Mouse (Mus musculus) heart, postnatal 36 days (tissue): ENCODE data around the gene Spag9. TPM values are rescaled to one million over a fixed set of nuclear protein-coding genes. Genes with fewer than 3 reads are reported as not detected.
A peak's percentile ranks its signal among the peaks of the same experiment; 100 is the strongest.

Experiments used
- DNase-seq, 2 experiments: peaks; one replicate each; pipeline ENCODE4 v3.0.0; 2021 to 2022
- intact Hi-C: fragments of 180-260 bp; cut with DNase I; formaldehyde crosslinking; loops from one replicate; pipeline ENCODE4 v1.15.1; 2025
- total RNA-seq, 2 experiments: library from RNA; stranded (reverse); gene quantifications; 2 replicates each; pipeline ENCODE4 v1.2.3; 2021

The Spag9 gene
- total RNA-seq, 2 experiments from 2014 or later, result 147 to 159 TPM

DNA sequence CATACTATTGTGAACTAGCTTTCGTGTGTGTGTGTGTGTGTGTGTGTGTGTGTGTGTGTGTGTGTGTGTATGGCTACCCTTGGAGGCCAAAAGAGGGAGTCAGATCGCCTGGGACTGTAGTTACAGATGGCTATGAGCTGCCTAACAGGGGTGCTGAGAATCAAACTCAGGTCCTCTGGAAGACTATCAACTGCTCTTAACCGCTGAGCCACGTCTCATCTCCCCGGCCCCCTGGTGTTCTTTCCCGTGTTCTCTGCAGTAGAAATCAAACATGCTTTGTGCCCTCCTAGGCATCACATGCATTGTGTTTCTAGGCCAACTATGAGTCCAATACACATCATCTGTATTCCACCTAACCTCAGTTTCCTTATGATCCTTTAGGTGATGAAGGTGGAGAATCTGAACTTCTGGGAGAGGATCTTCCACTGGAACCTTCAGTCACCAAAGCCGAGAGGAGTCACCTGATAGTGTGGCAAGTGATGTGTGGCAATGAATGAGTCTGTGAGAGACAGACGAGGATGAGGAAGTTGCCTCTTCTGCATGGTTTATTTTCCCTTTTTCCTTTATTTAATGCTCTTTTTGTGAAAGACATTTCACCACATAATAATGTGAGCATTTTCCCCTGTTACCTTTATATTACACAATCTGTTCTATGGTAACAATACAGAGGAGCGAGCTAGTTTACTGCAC is 126.6 kb downstream of the Spag9 start:
- intact Hi-C loops, result no loop called here
- DNase-seq, result no peak

GRCm38 (mm10) chr11:94126701-94127100 is 130.8 kb downstream of the Spag9 start:
- DNase-seq, result no peak
- intact Hi-C loops, result loop anchor here (5.0 kb wide), 1 partner anchor 281 kb away; no protein-coding TSS in a partner anchor

GRCm38 (mm10) chr11:94127966-94128365 is 132.1 kb downstream of the Spag9 start:
- intact Hi-C loops, result loop anchor here (2.0 to 5.0 kb wide), 3 partner anchors 149 to 359 kb away; partner anchors contain the start of gene Spata20
- DNase-seq, result peak; percentile 78 to 83

DNA sequence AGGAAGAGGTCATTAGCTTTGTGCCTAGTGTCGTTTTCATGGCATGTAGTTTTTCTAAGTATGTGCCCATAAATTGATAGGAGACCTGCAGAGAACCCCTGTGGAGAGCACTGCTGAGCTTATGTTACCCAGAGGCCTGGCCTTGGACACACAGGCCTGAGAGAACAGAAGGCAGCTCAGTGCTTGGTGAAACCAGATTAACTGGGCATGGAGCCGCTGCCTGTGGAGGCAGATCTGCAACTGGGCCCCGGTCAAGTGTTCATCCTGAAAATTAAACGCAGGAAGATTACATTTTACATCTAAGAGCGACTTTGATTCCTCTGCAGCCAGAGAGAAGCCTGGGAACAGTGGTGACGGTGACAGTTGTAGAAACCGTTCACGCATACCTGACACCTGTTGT is 132.6 kb downstream of the Spag9 start:
- intact Hi-C loops, result loop anchor here (2.0 to 5.0 kb wide), 3 partner anchors 148 to 358 kb away; partner anchors contain the start of gene Spata20
- no peak for DNase-seq

GRCm38 (mm10) chr11:94129261-94130059 is 133.6 kb downstream of the Spag9 start:
- DNase-seq, result peak; percentile 51 to 62
- intact Hi-C loops, result loop anchor here (1.0 to 5.0 kb wide), 4 partner anchors 97 to 357 kb away; partner anchors contain the start of gene Spata20

- DNase-seq, result no peak
- intact Hi-C loops, result loop anchor here (1.0 kb wide), 1 partner anchor 96 kb away; no protein-coding TSS in a partner anchor
Measured at GRCm38 (mm10) chr11:94130118-94131095, 134.5 kb downstream of the Spag9 start.

DNA sequence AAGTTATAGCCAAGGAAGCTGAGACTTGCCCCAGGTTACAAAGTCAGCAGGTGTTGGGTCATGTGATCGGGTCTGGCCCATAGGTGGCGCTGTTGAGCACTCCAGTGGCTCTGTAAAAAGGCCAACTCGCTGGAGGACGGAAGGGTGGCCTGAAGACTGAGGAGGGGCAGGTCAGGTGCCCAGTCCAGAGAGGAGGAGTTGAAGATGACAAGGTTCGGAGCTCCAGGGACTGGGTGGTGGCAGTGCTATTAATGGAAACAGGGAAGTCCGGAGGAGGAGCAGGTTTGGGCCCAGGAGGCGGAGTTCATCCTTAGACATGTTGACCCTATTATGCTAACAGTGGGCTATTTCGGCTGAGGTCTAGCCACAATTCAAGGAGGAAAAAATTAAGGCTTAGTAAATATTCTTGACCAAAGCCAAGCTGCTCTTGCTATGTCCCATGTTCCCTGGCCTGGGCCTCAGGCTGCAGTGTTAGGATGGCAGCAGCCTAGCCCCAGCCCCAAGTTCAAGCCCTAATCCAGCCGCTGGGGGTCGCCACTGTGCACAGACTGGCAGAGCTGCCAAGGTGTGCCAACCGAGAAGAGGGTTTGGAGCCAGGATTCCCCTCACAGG is 137.6 kb downstream of the Spag9 start:
- intact Hi-C loops, result loop anchor here (1.0 kb wide), 1 partner anchor 80 kb away; no protein-coding TSS in a partner anchor
- DNase-seq, result peak; percentile 90 to 94

DNA sequence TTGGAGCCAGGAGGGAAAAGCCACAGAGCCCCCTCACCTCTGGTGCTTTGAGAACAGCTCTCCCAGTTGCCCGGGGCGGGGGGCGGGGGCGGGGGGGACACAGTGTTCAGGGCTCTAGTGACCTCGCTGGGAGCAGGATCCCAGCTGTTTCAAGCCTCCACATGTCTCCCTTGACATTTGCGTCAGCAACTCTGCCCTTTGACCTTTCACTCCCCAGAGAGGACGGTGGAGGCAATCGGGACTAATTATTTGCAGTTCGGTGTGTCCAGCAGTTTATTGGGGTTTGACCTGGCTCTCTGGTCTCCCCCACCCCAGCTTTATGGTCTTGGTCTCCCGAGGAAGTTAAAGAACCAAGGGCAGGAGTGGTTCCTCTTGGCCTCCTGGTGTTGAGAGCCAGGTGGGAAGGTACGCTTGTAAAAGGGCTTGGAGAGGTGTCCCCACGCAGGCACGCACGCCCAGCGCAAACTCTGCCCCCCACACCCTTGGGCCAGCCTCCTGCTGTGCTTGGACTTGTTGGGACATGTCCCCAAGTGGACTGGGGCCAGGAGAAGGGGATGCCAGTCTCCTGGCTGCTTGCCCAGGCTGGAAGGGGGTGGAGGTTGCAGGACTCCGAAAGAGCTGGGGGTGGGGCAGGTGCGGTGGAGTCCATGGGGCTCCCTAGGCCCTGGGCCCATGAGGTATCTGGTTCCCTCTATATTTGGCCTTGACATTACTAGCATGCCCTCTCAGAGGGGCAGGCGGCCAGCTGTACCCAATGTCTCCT is 138.4 kb downstream of the Spag9 start:
- peak; percentile 82 to 85 for DNase-seq
- intact Hi-C loops, result loop anchor here (1.0 to 2.0 kb wide), 2 partner anchors 27 to 95 kb away; no protein-coding TSS in a partner anchor

DNA sequence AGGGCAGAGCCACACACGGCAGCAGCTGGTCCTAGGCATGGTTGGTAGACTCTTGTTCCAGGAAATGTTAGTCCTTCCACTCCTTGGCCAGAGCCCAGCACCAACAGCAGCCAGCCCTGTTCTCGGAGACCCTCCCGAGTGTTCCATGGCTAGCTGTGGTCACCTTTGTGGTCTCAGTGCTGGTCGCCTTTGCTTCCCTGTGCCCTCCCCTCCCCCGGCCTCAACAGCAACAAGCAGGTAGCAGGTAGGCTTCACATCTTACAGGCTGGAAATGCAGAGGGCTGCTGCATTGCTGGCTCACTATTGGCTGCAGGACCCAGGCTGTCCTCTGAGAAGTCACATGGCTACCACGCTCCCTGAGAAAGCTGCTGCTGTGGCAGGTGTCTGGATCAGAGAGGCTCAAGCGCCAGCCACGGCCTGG is 139.7 kb downstream of the Spag9 start:
- DNase-seq, result no peak
- intact Hi-C loops, result loop anchor here (2.0 kb wide), 1 partner anchor 25 kb away; no protein-coding TSS in a partner anchor

DNA sequence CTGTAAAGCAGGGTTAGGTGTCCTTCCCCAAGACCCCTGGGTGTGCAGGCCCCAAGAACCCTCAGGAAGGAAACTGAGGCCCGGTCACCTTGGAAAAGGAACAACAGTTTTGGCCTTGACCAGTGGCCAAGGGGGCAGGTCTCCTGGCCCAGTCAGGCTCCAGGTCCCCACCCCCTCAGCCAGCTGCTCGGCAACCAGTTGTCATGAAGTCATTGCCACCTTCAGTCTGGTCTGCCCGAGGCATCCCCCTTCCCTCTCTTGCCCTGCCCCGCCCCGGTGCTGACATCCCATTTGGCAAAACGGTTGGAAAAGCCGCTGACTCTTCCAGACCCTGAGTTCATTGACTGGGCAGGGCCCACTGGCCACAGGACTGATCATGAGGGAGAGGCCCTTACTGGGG is 140.8 kb downstream of the Spag9 start:
- DNase-seq, result peak; percentile 47 to 66
- intact Hi-C loops, result no loop called here

DNA sequence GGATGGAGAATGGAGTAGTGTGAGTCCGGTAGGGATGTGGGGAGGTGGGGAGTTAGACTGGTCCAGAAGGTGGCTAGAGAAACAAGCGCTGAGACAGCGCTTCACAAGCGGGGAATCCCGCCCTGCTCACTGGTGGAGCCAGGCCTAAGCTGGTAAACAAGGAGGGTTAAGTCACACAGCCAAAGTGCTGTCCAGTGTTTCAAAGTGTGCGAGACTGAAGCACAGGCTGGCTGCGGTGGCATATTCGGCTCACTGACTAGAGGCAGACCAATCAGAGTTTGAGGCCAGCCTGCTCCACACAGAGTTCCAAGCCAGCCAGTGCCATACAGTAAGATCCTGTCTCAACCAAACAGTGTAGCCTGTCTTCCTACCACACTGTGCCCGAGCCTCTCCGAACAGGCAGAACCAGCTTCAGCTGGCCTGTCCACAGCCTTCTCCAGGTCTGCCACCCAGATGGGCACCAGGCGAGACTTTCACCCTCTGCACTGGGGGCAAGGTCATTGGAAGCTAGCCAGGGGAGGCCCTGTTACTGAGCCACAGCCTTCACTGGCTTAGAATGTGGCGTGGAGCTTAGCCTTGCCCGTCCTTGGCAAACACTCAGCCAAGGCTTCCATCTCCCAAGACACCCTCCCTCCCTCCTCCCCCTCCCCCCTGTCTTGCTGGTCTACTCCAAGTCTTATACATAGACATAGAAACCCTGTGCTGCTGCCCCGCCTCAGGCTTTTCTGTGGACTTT is 141.6 kb downstream of the Spag9 start:
- intact Hi-C loops, result no loop called here

DNA sequence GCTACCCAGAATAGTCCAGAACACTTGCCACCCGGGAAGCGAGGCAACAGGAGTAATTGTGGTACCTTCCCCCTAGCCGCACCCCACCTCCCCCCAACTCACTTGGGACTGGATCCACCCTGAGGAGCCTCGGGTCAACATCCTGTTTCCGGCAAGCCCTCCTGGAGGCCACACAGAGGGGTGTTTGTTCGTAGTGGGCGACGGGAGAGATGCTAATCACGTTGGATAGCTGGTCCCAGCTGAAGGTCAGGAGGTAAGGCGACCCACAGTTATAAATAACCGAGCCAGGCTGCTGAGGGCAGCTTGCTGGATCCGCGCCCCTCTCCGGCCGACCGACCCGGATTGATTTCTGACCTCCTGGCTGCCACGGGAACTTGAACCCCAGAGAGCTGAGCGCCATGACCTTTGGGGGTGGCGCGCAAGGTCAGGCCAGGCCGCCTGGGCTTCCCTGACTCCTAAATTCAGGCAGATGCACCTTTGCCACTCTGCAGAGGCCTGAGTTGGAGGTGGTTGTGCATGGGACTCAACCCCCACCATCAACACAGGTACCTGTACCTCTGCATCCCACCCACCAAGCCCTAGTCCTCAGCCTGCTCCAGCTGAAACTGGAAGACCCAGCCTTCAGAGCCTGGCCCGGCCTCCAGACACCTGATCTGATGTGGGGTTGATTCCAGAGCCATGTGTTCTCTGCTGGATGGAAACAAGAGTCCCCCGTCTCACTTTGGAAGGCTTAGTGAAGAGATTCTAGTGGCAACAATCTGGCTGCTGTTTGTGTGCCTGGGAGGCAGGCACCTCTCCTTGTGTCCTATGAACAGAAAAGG is 142.7 kb downstream of the Spag9 start:
- intact Hi-C loops, result no loop called here
- DNase-seq, result peak in 1 of 2 experiments; percentile 37

More for the DNA sequence above, 141.6 kb downstream of the Spag9 start:
- peak; percentile 30 to 42 for DNase-seq

GRCm38 (mm10) chr11:94139232-94139620 is 143.3 kb downstream of the Spag9 start:
- no peak for DNase-seq
- intact Hi-C loops, result no loop called here

DNA sequence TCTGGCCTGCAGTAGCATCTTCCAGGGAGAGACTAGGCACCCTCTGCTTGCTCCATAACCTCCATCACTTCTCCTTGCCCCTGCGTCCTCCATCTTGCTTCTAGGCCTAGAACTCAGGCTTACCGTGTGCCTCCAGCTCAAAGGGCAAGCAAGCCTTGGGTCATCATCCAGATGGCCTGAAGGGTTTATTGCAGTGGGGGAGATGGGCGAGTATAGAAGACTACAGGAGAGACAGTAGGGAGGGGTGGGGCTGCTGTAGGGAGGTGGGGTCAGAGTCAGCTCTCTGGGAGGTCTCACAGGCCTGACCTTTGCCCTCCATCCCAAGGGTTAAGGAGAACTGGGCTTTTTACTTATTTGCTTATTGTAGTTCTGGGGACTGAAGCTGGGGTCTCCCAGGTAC is 144.6 kb downstream of the Spag9 start:
- intact Hi-C loops, result no loop called here
- no peak for DNase-seq

GRCm38 (mm10) chr11:94141564-94141963 is 145.7 kb downstream of the Spag9 start:
- intact Hi-C loops, result no loop called here
- no peak for DNase-seq

DNA sequence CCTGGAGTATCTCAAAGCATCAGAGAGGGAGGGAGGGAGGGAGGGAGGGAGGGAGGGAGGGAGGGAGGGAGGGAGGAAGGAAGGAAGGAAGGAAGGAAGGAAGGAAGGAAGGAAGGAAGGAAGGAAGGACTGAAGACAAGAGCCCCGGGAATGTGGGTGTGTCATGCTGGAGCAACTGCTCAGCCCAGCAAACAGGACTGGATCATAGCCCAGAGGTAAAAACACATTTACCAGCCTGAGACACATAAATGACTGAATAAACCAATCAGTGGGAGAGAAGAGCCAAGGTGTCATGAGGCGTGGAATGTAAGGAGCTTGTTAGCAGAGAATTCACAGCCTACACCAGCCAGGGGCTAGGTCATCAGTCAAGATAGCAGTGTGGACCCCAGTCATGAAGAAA is 147.4 kb downstream of the Spag9 start:
- no peak for DNase-seq
- intact Hi-C loops, result no loop called here

- intact Hi-C loops, result no loop called here
- DNase-seq, result peak; percentile 69 to 78
Measured at GRCm38 (mm10) chr11:94144771-94145539, 149.1 kb downstream of the Spag9 start.
